ENCODE assay signal across 29 mouse cellular contexts in genomic region chr6:140005181-140005580, GRCm38 (mm10). TPM values are rescaled to one million over a fixed set of nuclear protein-coding genes. Genes with fewer than 3 reads are reported as not detected.
"Had no signal": no experiment of that assay in that cellular context is flagged by ENCODE, and none has a peak within 500 bp of the region (broad histone marks: within the 10 kb centered on the region; RNA-seq: fewer than 3 reads in every experiment).

No protein-coding gene starts in this region.

- H3K27ac ChIP-seq: kidney, embryonic 15.5 days; limb, embryonic 10.5 days; limb, embryonic 13.5 days; liver, embryonic 14.5 days; midbrain, embryonic 12.5 days; midbrain, embryonic 15.5 days; neural tube, embryonic 12.5 days; neural tube, embryonic 15.5 days; stomach, embryonic 15.5 days had no signal

- H3K9me3 ChIP-seq: limb, embryonic 10.5 days; midbrain, embryonic 15.5 days; neural tube, embryonic 15.5 days; stomach, embryonic 15.5 days had no signal

- H3K4me1 ChIP-seq: midbrain, embryonic 12.5 days; midbrain, embryonic 15.5 days; neural tube, embryonic 12.5 days; neural tube, embryonic 15.5 days; stomach, embryonic 15.5 days had no signal

- H3K4me3 ChIP-seq: kidney, embryonic 15.5 days; limb, embryonic 10.5 days; limb, embryonic 13.5 days; midbrain, embryonic 12.5 days; midbrain, embryonic 15.5 days; neural tube, embryonic 12.5 days; neural tube, embryonic 15.5 days; stomach, embryonic 15.5 days had no signal

- ATAC-seq: liver, postnatal 0 days; midbrain, embryonic 15.5 days had no signal

- H3K36me3 ChIP-seq: kidney, embryonic 15.5 days; limb, embryonic 10.5 days; limb, embryonic 13.5 days; midbrain, embryonic 12.5 days; midbrain, embryonic 15.5 days; neural tube, embryonic 12.5 days; neural tube, embryonic 15.5 days; stomach, embryonic 15.5 days had no signal

- H3K9ac ChIP-seq: kidney, embryonic 15.5 days; limb, embryonic 13.5 days; liver, embryonic 14.5 days; liver, postnatal 0 days; lung, embryonic 14.5 days; midbrain, embryonic 12.5 days; midbrain, embryonic 15.5 days; neural tube, embryonic 12.5 days; neural tube, embryonic 15.5 days; stomach, embryonic 15.5 days had no signal

- DNase-seq: kidney, adult 8-10 months; kidney, postnatal 14 days; kidney, postnatal 4 days; layer of hippocampus, adult 9-11 months; liver, postnatal 0 days; lung, embryonic 14.5 days; lung, postnatal 10 days; lung, postnatal 4 days; retina, postnatal 1 day; right cerebral cortex, postnatal 25 days; spleen, adult 18-20 months; thymus, adult 2 months; thymus, postnatal 14 days; thymus, postnatal 4 days had no signal

- H3K27me3 ChIP-seq: kidney, embryonic 15.5 days; limb, embryonic 13.5 days; midbrain, embryonic 12.5 days; midbrain, embryonic 15.5 days; neural tube, embryonic 12.5 days; neural tube, embryonic 15.5 days; stomach, embryonic 15.5 days had no signal

RNA-seq across cellular contexts. Expression of gene Capza3, which starts 35.9 kb away (rescaled TPM):
- total RNA-seq: layer of hippocampus, adult 18-20 months; layer of hippocampus, postnatal 25 days; left cerebral cortex, adult 18-20 months; left cerebral cortex, postnatal 25 days; megakaryocyte, adult 5-6 weeks had no signal
- polyA plus RNA-seq: kidney, embryonic 15.5 days; limb, embryonic 10.5 days; limb, embryonic 13.5 days; liver, embryonic 11.5 days; liver, embryonic 14.5 days; liver, postnatal 0 days; lung, embryonic 14.5 days; midbrain, embryonic 12.5 days; midbrain, embryonic 15.5 days; neural tube, embryonic 12.5 days; neural tube, embryonic 15.5 days; stomach, embryonic 15.5 days; thymus, adult 2 months had no signal

RNA-seq across cellular contexts. Expression of gene Plcz1, which starts 36.1 kb away (rescaled TPM):
- total RNA-seq: megakaryocyte, adult 5-6 weeks had no signal
- polyA plus RNA-seq: kidney, embryonic 15.5 days; limb, embryonic 10.5 days; limb, embryonic 13.5 days; liver, embryonic 11.5 days; liver, embryonic 14.5 days; liver, postnatal 0 days; lung, embryonic 14.5 days; midbrain, embryonic 12.5 days; neural tube, embryonic 12.5 days; stomach, embryonic 15.5 days had no signal
